Mouse (Mus musculus): ENCODE results near the gene Zfp36l2. TPM values are rescaled to one million over a fixed set of nuclear protein-coding genes. Genes with fewer than 3 reads are reported as not detected.

Gene Zfp36l2
- total RNA-seq, 2 experiments from 2014 or later, result 71.6 to 77.9 TPM

GRCm38 (mm10) chr17:84136217-84136616 is 51.5 kb downstream of the Zfp36l2 start:
- DNase-seq, result no peak

DNA sequence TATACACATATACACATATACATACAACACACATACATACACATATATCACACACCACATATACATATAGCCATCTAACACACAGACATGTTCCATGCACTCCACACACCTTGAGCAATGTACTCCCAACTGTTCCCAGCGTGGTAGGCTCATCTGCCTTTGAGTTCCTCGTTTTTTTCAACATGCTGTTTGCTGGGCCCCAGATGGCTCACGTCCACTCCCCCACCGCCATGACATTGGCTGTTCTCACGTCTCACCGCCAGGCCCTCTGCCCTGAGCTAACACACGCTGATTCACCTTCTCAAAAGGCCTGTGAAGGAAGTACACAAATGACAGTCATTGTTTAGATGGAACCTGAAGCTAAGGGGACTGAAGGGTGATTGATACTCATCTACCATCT is 52.5 kb downstream of the Zfp36l2 start:
- no peak for DNase-seq

Measured in adrenal gland, postnatal 36 days (tissue).